Mouse (Mus musculus): ENCODE results near the gene 4932438A13Rik. TPM values are rescaled to one million over a fixed set of nuclear protein-coding genes. Genes with fewer than 3 reads are reported as not detected.

The 4932438A13Rik gene
- 9.2 and 10.0 TPM in 2 replicates for polyA plus RNA-seq (2012; rRNA removed)

DNA sequence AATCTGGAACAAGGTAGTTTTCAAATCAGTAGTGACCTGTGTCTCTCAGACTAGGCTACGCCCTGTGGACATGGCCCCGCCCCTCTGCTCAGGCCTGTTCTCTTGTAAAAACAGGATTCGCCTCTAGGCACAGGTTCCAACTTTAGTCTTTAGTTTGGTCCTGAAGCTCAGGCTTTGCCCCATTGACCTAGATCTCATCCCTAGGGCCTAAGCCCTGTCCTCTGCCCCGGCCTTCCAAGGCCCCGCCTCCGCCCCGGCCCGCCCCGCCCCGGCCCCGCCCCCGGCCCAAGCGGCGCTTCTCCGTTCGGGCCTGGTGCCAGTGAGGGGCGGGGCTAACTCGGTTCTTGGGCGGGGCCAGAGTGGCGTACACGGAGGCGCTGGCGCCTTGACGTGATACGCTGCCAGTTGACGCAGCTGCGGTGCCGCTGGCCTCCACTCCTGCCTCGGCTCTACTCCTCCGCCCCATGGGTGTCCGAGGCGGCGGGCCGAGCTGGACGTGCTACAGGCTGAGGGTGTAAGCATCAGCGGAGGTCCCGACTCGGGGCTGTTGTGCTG lies at the start of gene 4932438A13Rik:
Gene 4932438A13Rik (plus strand): TSS at position 384 of the 555 bp plus-strand sequence.

DNA sequence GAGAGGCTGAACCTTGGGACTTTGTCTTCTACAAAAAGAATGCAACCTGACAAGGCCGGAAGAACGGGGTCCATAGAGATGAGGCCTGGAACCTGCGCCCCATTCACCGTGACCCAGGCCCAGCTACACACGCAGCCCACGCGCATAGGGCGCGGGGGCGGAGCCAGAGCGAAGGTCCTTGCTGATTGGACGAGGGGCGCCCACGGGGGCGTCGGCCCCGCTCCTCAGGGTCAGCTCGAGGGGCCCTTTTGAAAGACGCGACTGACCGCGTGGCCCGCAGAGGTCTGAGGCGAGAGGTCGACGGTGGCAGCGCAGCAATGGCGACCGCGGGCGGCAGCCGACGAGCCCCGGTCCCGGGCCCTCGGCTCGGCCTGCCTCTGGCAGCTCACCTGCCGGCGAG lies 200.5 kb downstream of the 4932438A13Rik start, which contains the start of gene Adad1:
Gene Adad1 (plus strand): TSS at position 122 of the 400 bp plus-strand sequence.

Other genes with a start within 250 kb of the 4932438A13Rik start
- gene Bbs7, start 249.6 kb upstream of the 4932438A13Rik start, polyA plus RNA-seq (2012; rRNA removed) = 3.1 and 3.5 TPM in 2 replicates
- gene Trpc3, start 172.9 kb upstream of the 4932438A13Rik start, polyA plus RNA-seq (2012; rRNA removed) = 0.29 and 0.53 TPM in 2 replicates
- 0.02 and 0.07 TPM in 2 replicates for gene Adad1, start 200.4 kb downstream of the 4932438A13Rik start, polyA plus RNA-seq (2012; rRNA removed)